Mouse (Mus musculus): Measurements from ENCODE around the gene Gm49721. TPM values are rescaled to one million over a fixed set of nuclear protein-coding genes. Genes with fewer than 3 reads are reported as not detected.
A peak's percentile ranks its signal among the peaks of the same experiment; 100 is the strongest.
"Not testable (repeated sequence)": the region's sequence is repeated elsewhere in the genome, so short reads cannot be mapped to it uniquely, and the experiment has no call there.

The Gm49721 gene
- polyA plus RNA-seq (2012; fragmentation: generic; extraction: Trizol) = not detected
- long read RNA-seq, experiment 1 = 0 reads
- long read RNA-seq, experiment 2 = 0 reads

DNA sequence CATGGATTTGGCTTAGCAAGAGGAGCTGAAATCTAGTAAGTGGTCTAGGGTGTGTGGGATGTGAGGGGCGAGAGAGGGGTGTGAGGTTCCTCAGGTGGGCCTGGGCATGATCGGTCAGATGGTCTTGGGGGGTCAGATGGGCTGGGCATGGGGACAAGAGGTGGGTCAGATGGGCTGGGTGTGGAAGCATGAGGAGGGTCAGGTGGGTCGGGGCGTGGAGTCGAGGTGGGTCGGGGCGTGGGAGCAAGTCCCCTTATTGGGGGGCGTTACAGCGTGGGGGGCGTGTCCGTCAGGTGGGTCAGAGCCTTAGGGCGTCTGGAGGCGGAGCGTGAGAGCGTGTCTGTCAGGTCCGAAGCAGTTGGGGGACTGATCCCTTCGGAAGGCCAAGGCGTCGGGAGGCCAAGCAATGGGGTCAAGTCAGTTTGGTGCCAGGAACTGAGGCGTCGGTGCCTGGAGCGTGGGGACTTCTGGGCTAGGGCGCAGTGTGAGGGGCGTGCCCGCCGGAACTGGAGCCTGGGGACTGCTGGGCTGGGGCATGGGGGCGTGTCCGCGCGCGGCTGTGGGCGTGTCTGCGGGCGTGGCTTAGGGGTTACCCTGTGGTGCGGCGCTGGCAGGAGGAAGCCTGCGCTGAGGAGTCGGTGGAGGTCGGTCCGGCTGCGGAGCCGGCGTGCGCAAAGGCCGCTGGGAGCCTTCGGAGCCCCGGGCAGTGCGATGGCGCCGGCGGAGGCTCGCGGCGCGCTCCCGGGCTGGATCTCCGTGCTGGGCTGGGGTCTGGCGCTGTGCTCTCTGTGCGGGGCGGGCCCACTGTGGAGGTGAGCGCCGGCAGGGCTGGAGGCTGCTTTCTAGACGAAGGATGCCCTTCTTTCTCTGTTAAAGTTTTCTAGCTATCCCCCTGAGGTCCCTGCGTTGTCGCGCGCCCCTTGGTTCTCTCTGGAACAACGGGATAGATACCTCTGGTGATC is at the start of gene Gm49721:
Gene Gm49721, plus strand, starts transcription at position 618 of the 962 bp plus-strand sequence.
- not testable (repeated sequence) for H3ac ChIP-seq (ENCODE audit: control insufficient read depth, insufficient read length, low read depth); H3K4me3 ChIP-seq (ENCODE audit: insufficient read depth, poor library complexity, severe bottlenecking); H3K79me3 ChIP-seq (ENCODE audit: low read depth); H3K27me3 ChIP-seq (ENCODE audit: control insufficient read depth, insufficient read depth, insufficient read length); H3K79me2 ChIP-seq (ENCODE audit: control insufficient read depth, insufficient read depth); H3K36me3 ChIP-seq (ENCODE audit: control insufficient read depth, insufficient read depth)

DNA sequence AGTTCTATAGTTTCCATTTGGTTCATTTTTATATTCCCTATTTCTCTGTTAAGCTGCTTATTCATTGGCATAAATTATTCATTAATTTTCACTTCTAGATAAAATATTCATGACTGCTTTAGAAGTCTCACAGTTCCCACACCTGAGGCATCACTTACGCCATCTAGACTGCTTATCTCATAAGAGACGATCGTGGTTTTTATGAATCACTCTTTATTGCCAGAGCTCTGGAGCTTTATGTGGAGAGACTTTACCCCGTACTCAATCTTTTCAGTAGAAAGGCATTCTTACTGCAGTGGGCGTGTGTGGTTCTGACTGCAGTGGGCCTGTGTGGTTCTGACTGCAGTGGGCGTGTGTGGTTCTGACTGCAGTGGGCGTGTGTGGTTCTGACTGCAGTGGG is 47.1 kb upstream of the Gm49721 start:
- H3K4me3 ChIP-seq (ENCODE audit: insufficient read depth, poor library complexity, severe bottlenecking); H3K79me2 ChIP-seq (ENCODE audit: control insufficient read depth, insufficient read depth); H3K27me3 ChIP-seq (ENCODE audit: control insufficient read depth, insufficient read depth, insufficient read length); H3ac ChIP-seq (ENCODE audit: control insufficient read depth, insufficient read length, low read depth); H3K36me3 ChIP-seq (ENCODE audit: control insufficient read depth, insufficient read depth); H3K79me3 ChIP-seq (ENCODE audit: low read depth): not testable (repeated sequence)

GRCm38 (mm10) chr17:6942560-6942959 is 36.1 kb upstream of the Gm49721 start:
- not testable (repeated sequence) for H3K27me3 ChIP-seq (ENCODE audit: control insufficient read depth, insufficient read depth, insufficient read length); H3K79me2 ChIP-seq (ENCODE audit: control insufficient read depth, insufficient read depth); H3K79me3 ChIP-seq (ENCODE audit: low read depth); H3K4me3 ChIP-seq (ENCODE audit: insufficient read depth, poor library complexity, severe bottlenecking); H3K36me3 ChIP-seq (ENCODE audit: control insufficient read depth, insufficient read depth); H3ac ChIP-seq (ENCODE audit: control insufficient read depth, insufficient read length, low read depth)

DNA sequence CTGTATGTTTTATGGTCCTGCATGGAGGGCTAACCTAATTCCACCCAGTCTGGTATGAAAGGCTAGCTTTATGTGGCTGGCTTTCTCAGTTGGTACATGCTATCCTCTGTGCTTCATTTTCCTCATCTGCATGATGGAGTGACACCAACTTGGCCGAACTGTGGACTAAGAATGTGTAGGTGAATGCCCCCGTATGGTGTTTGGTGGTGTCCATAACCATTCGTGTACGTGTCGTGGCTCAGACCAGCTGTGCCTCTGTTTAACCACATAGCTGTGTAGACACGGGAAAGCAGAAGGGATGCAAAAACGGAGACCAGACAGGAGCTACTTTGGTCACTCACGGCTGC is 31.1 kb upstream of the Gm49721 start:
- H3K36me3 ChIP-seq (ENCODE audit: control insufficient read depth, insufficient read depth); H3K4me3 ChIP-seq (ENCODE audit: insufficient read depth, poor library complexity, severe bottlenecking); H3K27me3 ChIP-seq (ENCODE audit: control insufficient read depth, insufficient read depth, insufficient read length); H3K79me2 ChIP-seq (ENCODE audit: control insufficient read depth, insufficient read depth); H3ac ChIP-seq (ENCODE audit: control insufficient read depth, insufficient read length, low read depth); H3K79me3 ChIP-seq (ENCODE audit: low read depth): not testable (repeated sequence)

DNA sequence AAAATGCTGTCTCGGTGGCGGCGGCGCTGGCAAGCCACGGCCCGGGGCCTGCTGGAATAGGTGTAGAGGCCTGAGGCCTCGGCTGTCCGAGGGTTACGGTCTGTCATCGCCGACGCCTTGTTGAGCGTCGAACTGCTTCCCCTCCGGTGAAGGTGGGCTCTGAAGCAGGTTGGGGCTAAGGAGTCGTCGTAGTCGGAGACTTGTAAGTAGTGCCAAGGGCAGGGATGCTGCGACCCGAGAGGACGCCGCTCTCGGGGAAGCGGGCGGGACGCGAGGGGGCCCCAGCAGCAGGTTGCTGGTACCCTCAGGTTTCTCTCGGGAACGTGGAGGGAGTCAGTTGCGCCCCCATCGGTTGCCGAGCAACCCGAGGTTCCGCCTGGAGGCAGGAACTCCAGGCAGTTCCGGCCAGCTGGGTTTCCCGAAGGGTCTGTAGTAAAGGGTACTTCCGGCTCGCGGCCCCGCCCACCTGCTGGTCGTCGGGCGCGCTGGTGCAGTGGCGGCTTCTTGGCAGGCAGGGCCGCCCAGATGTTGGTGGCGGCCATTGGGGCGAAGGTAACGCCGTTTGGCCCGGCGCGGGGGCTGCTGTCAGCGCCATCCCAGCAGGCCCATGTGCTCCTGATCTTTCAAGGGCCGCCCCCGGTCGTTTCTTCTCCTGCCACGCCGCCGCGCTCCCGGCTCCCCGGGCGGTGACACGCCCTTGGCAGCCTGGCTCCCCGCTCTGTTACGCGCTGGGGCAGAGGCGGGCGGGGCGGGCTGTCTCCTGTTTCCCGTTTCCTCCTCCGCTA is 30.5 kb upstream of the Gm49721 start, which contains the start of gene Rsph3b:
Gene Rsph3b, minus strand, starts transcription at position 699 of the 785 bp plus-strand sequence.
- not testable (repeated sequence) for H3K27me3 ChIP-seq (ENCODE audit: control insufficient read depth, insufficient read depth, insufficient read length); H3K79me2 ChIP-seq (ENCODE audit: control insufficient read depth, insufficient read depth); H3K79me3 ChIP-seq (ENCODE audit: low read depth); H3K36me3 ChIP-seq (ENCODE audit: control insufficient read depth, insufficient read depth)
- Histone ChIP-seq H3K4me3 (ENCODE audit: insufficient read depth, poor library complexity, severe bottlenecking) (peak within 1 kb of the TSS; percentile 32), H3ac (ENCODE audit: control insufficient read depth, insufficient read length, low read depth) (peak within 1 kb of the TSS; percentile 54)

DNA sequence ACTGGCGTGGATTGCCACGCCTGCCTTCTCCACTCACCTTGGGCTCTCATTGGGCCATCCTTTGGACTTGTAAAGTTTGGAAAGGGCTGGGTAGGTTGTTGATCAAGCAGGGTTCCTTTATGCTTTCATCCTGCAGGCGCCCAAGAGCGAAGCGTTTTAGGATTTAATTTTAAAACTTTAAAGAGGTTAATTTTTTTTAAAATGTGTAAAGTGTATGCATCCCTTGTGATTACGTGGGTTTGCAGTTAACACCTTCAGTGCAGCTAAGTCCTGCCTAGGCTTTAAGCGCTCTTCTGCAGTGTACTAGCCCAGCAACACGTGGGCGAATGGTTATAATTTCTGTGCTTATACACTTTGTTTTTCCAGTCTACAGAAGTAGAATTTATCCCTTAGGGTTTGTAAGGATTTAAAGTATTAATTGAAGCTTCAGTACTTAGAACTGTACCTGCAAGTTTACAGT is 29.9 kb upstream of the Gm49721 start:
- H3K79me3 ChIP-seq (ENCODE audit: low read depth); H3K79me2 ChIP-seq (ENCODE audit: control insufficient read depth, insufficient read depth); H3K27me3 ChIP-seq (ENCODE audit: control insufficient read depth, insufficient read depth, insufficient read length); H3K36me3 ChIP-seq (ENCODE audit: control insufficient read depth, insufficient read depth); H3ac ChIP-seq (ENCODE audit: control insufficient read depth, insufficient read length, low read depth): not testable (repeated sequence)
- peak overlapping the region; percentile 19 for H3K4me3 ChIP-seq (ENCODE audit: insufficient read depth, poor library complexity, severe bottlenecking)

DNA sequence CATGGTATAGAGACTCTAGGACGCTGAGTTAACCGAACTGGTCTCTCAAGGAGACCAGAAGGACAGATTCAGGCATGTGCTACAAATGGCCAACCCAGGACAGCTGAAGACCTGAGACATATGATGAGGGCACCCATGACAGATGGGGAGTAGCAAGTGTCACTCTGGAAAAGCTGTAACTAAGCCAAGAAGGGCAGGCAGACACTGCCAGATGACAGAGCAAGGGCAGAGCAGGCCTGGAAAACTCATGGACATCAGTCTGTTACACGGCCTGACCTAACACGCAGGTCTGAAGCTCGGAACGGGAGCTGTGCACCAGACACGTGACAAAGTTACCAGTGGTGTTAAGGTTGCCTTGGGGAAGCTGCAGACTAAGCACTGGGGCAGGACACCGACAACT is 19.8 kb upstream of the Gm49721 start:
- not testable (repeated sequence) for H3K79me2 ChIP-seq (ENCODE audit: control insufficient read depth, insufficient read depth); H3K4me3 ChIP-seq (ENCODE audit: insufficient read depth, poor library complexity, severe bottlenecking); H3K79me3 ChIP-seq (ENCODE audit: low read depth); H3ac ChIP-seq (ENCODE audit: control insufficient read depth, insufficient read length, low read depth); H3K27me3 ChIP-seq (ENCODE audit: control insufficient read depth, insufficient read depth, insufficient read length); H3K36me3 ChIP-seq (ENCODE audit: control insufficient read depth, insufficient read depth)

GRCm38 (mm10) chr17:6959543-6960259 is 19.0 kb upstream of the Gm49721 start:
- H3K4me3 ChIP-seq (ENCODE audit: insufficient read depth, poor library complexity, severe bottlenecking); H3K79me2 ChIP-seq (ENCODE audit: control insufficient read depth, insufficient read depth); H3ac ChIP-seq (ENCODE audit: control insufficient read depth, insufficient read length, low read depth); H3K27me3 ChIP-seq (ENCODE audit: control insufficient read depth, insufficient read depth, insufficient read length); H3K79me3 ChIP-seq (ENCODE audit: low read depth); H3K36me3 ChIP-seq (ENCODE audit: control insufficient read depth, insufficient read depth): not testable (repeated sequence)

All from C2C12 (cell line).